Mouse (Mus musculus) gastrocnemius, adult 18-20 months (tissue): Measurements from ENCODE around the gene Oscp1. TPM values are rescaled to one million over a fixed set of nuclear protein-coding genes. Genes with fewer than 3 reads are reported as not detected.
"Not testable (repeated sequence)": the region's sequence is repeated elsewhere in the genome, so short reads cannot be mapped to it uniquely, and the experiment has no call there.

Experiments used
- DNase-seq: peaks from one replicate; pipeline ENCODE4 v3.0.0; 2021; ENCODE audit warnings: low spot score
- total RNA-seq, 2 experiments: library from RNA; stranded (reverse); gene quantifications; 2 replicates each; pipeline ENCODE4 v1.2.3; 2021

Oscp1 gene
- total RNA-seq, 2 experiments from 2014 or later, result 3.1 TPM

DNA sequence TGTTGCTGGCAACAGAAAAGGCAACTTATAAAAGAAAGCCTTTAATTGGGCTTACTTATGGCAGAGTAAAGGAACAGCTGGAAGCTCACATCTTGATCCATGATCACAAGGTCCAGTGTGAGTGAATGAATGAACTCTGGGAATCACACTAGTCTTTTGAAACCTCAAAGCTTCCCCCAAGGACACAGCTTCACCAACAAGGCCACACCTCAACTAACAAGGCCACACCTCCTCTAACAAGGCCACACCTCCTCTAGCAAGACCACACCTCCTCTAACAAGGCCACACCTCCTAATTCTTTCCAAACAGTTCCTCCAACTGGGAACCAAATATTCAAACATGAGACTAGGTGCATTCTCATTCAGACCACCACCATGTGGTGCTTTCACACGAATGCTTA is 23.2 kb downstream of the Oscp1 start:
- DNase-seq, result no peak

DNA sequence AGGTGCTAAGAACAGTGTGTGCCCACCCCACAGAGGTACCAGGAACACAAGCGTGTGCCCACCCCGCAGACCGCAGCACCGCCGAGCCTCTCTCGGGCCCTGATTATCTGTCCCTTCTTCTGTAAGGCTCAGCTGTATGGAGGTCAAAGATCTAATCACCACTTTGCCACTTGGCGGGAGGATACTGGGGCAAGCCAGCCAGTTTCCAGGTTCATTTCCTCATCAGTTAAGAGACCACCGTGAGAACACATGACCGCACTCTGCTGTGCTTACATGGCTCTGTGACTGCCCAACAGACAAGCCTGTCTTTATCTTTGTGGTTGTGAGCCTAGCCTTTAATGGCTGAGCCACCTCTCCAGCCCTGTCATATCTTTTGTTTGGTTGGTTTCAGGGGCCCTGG is 24.7 kb downstream of the Oscp1 start:
- DNase-seq, result no peak

DNA sequence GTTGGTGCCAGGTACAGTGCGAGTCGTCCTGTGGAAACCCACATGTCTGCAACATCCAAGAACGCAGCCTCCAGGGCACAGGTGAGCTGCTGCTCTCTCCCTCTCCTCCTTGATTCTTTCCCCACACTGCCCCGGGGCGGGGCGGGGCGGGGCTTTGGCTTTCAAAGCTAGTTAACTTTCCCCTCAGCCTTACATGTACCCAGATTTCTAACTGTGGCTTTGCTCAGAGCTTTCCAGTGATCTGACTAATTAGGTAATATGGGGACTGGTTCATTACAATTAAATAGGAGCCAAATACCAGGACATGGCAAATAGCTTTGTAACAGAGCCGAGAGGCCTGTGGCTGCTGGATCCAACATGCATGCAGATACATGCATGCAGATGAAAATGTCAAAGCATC is 26.0 kb downstream of the Oscp1 start:
- no peak for DNase-seq

- DNase-seq, result peak; percentile 86
These were observed 27.7 kb downstream of the Oscp1 start for GRCm38 (mm10) chr4:126085996-126086576.

- DNase-seq, result no peak
These were observed 31.9 kb downstream of the Oscp1 start for GRCm38 (mm10) chr4:126090101-126090847.

GRCm38 (mm10) chr4:126090848-126091124 is 32.4 kb downstream of the Oscp1 start:
- DNase-seq, result no peak

DNA sequence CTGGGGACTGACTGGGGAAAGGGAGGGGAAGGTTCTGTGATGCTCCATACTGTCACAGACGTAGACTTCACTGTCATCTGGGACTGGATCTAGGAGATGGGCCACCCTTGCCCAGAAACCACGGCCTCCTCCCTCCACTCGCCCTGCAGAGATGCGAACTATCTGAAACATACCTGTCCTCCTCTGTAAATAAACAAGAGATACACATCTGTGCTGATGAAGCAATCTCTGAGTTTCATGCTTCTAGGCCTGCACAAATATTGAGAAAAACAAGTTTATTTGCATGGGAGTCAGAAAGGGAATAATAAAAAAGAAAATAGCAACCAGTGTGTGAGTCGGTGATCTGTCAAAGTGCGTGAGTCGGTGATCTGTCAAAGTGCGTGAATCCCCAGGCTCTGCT is 33.5 kb downstream of the Oscp1 start:
- no peak for DNase-seq

- not testable (repeated sequence) for DNase-seq
These were observed 37.5 kb downstream of the Oscp1 start for GRCm38 (mm10) chr4:126095622-126096430.

DNA sequence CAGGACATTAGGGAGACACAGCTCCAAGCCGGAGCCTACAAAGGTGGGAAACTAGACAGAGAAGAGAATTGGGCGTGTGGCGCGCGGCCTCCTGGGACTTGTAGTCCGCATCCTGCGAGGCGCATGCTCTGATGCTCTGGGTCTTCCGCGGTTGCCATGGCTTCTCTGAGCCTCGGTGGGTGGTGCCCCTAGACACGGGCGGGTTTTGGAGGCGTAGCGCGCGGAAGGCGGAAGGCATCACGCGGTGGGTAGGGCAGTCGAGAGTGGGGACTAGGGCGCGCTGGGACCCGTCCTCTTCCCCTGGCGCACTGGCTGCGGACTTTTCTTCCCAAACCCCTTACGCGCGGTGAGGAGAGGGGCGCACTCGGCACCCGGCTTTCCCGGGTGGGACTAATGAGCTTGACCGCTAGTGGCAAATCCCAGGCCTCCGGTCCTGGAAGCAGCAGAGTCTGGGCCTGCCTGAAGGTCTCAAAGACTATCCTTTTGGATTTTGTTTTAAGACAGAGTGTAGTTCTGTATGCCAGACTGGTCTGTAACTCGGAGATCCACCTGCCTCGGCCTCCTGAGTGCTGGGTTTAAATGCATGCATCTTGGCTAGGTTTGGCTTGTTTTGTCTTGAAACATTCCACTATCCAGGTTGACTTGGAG is 38.2 kb downstream of the Oscp1 start, which contains the start of gene Lsm10:
Gene Lsm10, plus strand, starts transcription at position 160 of the 648 bp plus-strand sequence.
- peak; percentile 94 for DNase-seq

GRCm38 (mm10) chr4:126097711-126098253 is 39.4 kb downstream of the Oscp1 start:
- no peak for DNase-seq

DNA sequence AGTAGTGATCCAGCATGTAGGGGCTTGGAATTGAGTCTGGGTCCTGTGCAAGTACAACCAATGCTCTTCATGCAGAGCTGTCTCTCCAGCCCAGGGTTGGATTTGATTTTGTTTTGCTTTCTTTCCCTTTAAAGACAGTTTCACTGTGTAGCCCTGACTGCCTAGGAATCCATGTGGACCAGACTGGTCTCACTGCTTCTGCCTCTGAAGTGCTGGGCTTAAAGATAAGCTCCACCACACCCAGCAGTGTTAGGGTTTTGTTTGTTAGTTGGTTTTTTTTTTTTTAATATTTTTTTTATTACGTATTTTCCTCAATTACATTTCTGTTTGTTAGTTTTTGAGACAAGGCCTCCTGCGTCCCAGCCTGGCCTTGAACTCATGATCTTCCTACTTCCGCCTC is 41.0 kb downstream of the Oscp1 start:
- DNase-seq, result no peak

- DNase-seq, result no peak
These were observed 42.4 kb downstream of the Oscp1 start for GRCm38 (mm10) chr4:126100764-126101163.

- no peak for DNase-seq
These were observed 43.9 kb downstream of the Oscp1 start for GRCm38 (mm10) chr4:126102061-126102841.

GRCm38 (mm10) chr4:126103057-126103581 is 44.8 kb downstream of the Oscp1 start:
- DNase-seq, result peak; percentile 95

DNA sequence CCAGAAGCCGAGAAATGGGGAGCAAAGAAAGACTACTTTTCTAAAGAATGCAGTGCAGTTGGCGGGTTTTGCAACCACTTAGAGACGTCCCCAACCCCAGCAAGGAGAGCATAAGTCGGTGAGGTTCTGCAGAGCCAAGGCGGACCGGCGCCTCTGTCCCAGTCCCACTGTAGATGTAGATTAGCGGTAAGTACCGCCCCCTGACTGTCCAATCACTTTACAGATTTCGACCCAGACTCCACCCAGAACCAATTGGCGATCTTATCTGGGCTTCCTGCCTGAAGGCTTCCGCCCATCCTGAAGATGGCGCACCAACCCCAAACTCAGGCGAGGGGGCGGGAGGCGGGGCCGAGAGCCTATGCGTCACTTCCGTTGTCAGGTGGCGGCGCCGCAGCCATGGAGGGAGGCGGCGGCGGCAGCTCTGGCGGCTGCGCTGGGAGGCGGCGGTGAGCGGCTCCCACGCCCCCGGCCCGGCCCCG is 45.3 kb downstream of the Oscp1 start, which contains the start of gene Stk40:
Gene Stk40, plus strand, starts transcription at position 368 of the 479 bp plus-strand sequence.
- DNase-seq, result peak; percentile 97

GRCm38 (mm10) chr4:126104261-126105075 is 46.1 kb downstream of the Oscp1 start:
- no peak for DNase-seq

DNA sequence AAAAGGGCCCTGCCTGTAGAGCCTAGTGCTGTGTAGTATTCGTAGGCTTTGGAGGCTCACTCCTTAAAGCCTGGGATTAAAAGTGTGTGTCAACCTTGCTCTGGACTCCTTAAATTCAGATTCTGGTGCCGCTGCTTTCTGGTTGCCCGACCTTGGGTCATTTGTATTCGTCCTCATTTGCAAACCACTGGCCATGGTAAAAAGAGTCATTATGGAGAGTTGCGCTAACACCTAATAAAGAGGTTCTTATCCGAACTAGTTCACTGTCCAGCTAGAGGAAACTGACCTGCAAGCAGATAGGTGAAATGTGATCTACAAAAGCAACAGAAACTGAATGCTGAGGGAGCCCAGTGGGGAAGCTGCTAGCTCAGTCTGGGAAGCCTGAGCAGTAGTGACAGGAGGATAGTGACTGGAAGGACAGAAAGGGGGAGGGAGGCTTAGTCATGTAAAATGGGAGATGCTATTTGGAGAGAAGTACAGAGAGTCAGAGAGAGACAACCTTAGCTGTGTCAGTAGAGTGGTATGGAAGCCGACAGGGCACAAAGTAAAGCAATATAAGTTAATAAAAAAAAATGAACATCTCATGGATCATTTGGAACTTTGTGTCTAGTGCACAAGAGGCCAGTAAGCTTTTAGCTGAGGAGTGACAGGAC is 46.9 kb downstream of the Oscp1 start:
- DNase-seq, result no peak

- no peak for DNase-seq
These were observed 49.8 kb downstream of the Oscp1 start for GRCm38 (mm10) chr4:126108061-126108740.
